Mouse (Mus musculus) ovary, postnatal 10 days (tissue): ENCODE results near the gene Nelfb.
A peak's percentile ranks its signal among the peaks of the same experiment; 100 is the strongest.
"Not testable (repeated sequence)": the region's sequence is repeated elsewhere in the genome, so short reads cannot be mapped to it uniquely, and the experiment has no call there.

ENCODE experiments used
- DNase-seq: peaks from one replicate; pipeline ENCODE4 v3.0.0; 2022; ENCODE audit warnings: low spot score

Nelfb gene

DNA sequence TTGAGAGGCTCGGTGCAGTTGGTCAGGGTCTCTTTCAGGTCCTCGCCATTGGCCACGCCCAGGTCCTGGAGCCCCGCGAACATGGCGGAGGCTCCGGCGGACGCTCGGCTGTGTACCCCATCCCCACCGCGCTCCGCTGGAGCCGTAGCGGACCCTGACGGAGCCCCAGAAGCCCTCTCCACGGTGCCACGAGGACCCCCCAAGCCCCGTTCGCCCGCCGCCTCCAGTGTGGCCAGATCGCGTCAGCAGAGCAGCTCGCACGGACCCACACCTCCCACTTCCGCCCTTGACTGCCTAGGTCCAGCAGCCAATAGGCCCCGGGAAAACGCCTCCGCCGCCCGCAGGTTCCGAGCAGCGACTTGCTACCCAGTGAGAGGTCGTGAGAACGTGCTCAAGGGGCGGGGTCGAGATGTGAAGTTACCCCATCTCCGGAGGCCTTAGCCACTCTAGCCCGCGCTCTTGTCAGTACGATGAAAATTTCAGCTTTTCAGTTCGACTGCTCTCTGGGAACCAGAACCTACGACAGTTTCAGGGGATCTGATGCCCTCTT, at the start of gene Nelfb:
TSS of gene Nelfb (minus strand) at position 369 of the 550 bp plus-strand sequence.
- peak; percentile 90 for DNase-seq

DNA sequence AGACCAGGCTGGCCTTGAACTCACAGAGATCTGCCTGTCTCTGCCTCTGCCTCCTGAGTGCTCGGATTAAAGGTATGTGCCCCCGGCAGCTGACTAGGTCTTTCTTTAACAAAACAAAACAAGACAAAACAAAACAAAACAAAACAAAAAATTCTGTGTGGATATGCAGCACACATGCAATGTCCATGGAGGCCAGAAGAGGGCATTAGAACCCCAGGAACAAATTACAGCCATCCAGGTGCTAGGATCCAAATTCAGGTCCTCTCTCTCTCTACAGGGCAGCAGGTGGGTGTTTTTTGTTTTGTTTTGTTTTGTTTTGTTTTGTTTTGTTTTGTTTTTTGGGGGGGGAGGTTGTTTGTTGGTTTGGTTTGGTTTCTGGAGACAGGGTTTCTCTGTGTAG, 47.6 kb upstream of the Nelfb start:
- DNase-seq = no peak

DNA sequence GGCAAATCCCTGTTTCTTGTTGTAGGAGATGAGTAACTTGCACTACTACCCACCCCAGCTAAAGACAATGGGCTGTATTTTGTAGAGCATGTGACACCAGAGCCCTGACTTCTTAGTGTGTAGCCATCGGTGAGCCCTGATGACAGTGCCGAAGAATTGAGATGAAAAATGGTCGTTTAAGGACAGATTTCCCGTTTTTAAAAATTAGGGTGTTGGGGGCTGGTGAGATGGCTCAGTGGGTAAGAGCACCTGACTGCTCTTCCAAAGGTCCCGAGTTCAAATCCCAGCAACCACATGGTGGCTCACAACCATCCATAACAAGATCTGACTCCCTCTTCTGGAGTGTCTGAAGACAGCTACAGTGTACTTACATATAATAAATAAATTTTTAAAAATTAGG, 46.0 kb upstream of the Nelfb start:
- DNase-seq = not testable (repeated sequence)

DNA sequence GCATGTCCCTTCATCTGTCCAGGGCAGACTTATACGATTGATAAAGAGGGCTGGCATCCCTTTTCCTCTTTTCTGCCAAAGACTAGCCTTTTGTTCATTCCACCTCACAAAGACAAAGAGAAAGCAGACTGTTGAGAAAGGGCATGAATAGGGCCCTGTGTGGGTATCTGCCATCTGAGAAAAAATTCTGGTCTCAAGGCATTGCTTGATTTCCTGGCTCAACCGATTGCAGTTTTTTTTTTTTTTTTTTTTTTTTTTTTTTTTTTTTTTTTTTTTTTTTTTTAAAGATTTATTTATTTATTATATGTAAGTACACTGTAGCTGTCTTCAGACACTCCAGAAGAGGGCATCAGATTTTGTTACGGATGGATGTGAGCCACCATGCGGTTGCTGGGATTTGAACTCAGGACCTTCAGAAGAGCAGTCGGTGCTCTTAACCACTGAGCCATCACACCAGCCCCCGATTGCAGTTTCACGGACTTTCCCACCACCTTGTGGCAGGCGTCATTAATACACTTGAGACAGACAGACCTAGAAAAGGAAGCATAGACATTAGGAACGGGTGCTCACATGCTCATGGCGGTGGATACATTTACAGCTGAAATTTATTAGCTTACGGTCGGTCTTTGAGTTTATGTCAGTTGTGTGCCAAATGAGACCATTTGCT, 45.3 kb upstream of the Nelfb start:
- DNase-seq = not testable (repeated sequence)

DNA sequence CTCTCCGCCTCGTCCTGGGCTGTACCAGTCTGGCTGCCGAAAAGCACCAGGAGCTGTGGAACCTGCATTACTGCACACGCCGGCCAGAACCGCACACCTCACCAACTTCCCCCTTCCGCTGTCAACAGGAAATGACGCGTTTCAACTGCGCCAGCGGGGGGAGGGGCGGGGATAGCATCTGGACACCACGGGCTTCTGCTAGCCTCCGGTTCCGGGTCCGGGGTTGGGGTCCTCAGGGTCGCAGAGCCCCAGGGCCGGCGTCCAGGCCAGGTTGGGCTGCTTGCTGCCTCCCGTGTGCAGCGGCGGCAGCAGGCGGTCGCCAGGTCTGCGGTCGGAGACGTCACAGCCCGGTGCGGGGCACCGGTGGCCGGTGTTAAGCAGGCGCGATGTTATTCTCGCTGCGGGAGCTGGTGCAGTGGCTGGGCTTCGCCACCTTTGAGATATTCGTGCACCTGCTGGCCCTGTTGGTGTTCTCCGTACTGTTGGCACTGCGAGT, 44.0 kb upstream of the Nelfb start, which contains the start of gene Tmem203:
TSS of gene Tmem203 (plus strand) at position 156 of the 496 bp plus-strand sequence.
- peak; percentile 70 for DNase-seq

DNA sequence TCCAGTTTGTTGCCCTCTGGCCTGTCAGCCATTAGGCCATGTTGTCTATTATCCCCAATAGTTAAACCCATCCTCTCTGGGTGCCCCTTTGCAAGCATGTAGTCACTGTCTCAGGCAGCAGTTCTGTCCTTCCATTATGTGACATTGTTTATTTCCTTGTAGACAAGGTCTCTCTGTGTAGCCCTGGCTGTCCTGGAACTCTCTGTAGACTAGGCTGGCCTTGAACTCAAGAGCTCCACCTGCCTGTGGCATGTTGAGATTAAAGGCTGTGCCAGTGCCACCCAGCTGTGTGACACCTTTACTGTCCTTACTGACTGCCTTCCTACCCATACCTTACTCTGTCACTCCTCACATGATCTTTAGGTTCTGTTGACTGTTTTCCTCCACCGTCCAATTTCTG, 41.0 kb upstream of the Nelfb start:
- no peak for DNase-seq

DNA sequence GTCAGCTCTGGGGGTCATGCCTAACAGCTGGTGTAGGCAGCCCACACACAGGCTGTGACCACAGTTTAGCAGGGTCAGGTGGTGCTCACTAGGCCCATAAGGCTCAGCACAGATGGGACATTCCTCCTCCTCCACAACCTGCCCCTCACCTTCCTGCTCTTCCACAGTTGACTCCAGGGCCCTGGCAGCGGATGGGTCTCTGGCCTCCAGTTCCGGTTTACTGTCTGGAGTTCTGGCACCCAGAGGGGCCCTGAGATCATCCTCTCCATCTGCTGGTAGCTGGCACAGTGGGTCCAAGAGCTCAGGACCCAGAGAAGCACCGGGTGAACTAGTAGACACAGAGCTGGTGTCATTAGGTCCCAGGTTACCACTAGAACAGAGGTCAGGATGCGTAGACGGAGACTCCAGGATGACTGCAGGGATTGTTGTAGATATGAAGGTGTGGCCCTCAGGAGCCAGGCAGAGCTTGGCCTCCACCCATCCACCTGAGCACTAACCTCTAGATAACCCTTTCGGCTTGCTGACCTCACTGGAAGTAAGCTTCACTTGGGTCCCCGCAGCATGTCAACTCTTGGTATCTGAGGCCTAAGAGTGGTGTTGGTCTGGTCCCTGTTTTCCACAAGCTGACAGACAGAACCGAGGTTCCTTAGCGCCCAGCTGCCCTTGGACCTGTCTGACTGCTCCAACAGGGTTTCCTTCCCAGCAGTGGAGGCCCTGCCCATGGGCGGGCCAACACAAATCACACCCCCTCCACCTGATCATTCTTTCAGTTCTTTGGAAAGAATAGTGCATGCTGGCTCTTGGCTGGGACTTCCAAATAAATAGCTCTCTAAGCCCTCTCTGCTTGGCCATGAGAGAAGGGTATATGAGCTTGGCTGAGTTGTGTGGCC, 35.1 kb upstream of the Nelfb start, which contains the start of gene AL732309.1:
TSS of gene AL732309.1 (minus strand) at position 681 of the 890 bp plus-strand sequence.
- DNase-seq = no peak

DNA sequence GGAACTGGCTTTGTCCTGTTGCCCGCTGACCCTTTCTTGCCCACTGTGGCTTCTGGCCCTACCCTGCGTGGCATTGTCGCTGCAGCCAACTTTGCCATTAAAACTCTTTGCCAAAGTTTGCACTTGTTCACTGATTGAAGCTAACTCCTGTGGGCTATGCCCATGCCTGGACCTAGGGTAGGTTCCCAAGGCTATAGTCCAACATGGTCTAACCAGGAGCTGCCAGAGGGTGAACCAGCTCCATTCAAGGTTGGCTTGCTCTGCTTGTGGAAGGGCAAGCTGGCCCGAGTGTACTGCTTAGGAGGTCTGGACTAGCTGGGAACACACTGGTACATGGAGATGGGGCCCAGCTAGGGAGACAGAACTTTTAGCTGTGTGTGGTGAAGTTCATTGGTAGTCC, 32.9 kb upstream of the Nelfb start:
- no peak for DNase-seq

DNA sequence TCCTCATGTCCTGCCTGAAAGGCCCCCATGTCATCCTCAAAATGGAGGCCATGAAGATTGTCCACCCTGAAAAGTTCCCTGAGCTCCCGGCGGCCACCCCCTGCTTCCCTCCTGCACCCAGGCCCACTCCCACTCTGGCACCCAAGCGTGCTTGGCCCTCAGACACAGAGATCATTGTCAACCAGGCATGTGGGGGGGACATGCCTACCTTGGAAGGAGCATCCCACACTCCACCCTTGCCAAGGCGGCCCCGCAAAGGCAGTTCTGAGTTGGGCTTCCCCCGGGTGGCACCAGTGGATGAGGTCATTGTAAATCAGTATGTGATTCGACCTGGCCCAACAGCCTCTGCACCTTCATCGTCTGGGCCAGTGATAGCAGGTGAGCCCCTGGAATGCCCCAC, 32.1 kb upstream of the Nelfb start:
- DNase-seq = no peak

DNA sequence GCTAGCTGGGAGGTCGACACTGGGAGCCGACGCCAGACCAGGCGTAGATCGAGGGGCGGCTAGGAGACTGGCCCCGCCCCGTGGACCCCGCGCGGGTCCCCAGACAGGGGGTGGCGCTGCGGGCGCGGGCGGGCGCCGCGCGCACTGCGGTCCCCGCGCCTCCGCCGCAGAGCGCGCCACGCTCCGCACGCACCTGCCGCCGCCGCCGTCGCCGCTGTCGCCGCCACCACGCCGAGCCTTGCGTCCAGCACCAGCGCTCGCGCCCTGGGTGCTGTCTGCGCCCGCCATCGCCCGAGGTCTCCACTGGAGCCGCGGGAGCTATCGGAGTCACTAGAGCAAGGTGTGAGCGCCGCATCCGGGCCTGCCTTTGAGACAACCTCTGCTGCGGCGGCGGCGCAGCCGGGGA, 30.8 kb upstream of the Nelfb start, which contains the start of the genes Rnf208 and Cysrt1:
TSS of gene Rnf208 (plus strand) at position 155 of the 406 bp plus-strand sequence.
TSS of gene Cysrt1 (minus strand) at position 352 of the 406 bp plus-strand sequence.
- no peak for DNase-seq

DNA sequence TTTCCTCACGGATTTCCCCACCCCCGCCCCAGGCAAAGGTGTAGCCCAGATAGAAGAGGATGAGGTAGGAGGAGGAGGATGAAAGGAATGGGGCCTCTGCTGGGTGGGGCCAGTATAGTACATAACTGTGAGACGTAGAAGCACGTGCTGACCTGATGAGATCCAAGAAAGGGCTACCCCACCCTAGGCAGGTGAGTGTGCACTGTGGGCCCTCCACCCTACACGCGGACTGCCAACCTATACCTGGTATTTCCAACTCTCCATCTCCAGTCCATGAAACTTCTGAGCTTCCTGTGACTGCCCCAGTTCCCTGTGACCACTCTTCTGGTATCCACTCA, 30.1 kb upstream of the Nelfb start:
- no peak for DNase-seq

DNA sequence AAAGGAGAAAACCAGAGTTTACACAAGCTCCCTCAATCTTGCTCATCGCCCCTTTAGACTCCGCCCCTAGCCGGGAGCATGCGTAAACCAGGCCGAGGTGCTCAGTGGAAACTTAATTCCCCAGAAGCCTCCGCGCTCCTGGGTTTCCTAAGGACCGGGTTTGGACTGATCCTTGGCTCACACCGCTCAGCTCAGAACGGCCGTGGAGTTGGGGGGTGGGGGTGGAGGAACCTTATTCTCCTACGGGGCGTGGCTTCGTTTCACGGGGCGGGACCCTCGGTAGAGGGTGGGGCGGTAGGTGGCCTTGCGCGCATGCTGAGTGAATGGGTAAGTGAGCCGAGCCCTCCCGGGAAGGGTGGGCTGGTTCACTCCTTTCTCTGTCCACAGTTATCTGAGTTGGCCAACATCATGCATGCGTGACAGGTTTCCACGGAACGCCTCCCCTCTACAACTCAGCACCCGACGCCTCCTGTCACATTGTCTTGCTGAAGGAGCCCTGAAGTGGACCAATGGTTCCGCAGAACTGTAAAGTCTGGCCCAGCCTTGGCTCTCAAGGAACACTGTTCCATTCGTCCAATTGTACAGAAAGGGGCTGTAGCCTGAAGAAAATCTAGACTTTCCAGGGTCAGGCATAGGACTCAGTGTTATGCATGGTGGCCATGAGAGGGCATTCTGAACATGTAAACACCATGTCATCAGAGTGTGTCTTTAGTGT, 29.6 kb upstream of the Nelfb start:
- DNase-seq = no peak

DNA sequence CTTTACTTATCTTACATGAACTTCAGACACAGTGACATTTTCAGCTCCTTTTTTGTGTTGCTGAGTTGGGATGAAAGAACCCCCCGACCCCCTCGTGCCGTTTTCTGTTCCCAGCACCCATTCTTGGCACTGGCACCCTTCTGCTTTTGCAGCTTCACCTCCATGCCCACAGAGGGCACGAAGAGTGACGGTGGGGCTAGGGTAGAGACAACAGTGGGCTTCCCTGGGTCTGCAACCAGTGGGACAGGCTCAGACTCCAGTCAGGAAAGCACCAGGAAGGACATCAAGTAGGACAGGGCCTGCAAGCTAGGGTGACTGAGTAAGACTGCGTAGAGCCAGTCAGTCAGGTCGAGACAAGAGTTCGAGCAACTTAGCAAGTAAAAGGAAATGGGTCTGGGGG, 29.0 kb upstream of the Nelfb start:
- no peak for DNase-seq

DNA sequence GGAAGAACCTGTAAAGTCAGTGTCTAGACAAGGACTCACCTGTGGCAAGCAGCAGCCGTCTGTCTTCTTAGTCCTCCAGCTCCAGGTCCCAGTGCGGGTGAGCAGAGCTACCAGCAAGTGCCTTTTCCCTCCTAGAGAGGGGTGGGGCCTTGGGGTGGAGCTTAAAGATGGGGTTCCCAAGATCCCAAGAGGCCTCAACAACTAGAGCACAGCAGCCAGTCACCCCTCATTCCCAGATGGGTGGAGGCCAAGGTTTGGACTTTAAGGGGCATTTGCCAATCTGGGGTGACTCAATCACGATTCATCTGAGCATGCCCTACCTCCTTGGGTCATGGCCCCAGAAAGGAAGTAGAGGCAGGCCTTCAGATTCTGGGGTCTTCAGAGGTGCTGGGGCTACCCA, 28.5 kb upstream of the Nelfb start:
- no peak for DNase-seq

DNA sequence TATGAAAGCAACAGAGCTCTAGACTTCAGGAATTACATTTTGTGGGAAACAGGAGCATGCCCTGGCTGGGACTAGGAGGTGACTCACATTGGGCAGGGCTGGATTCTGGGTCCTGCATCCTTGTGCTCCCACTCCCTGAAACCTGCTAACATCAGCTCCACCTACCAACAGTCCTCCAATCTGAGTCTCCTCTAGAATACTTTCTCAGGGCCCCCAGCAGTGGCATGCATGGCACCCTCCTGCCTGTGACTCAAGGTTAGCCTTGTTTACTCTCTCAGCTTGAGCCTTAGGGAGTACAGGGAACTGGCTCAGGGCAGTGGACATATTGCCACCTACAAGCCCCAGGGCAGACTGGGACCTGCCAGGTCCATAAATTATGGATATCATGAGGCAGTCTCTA, 26.8 kb upstream of the Nelfb start:
- DNase-seq = no peak

DNA sequence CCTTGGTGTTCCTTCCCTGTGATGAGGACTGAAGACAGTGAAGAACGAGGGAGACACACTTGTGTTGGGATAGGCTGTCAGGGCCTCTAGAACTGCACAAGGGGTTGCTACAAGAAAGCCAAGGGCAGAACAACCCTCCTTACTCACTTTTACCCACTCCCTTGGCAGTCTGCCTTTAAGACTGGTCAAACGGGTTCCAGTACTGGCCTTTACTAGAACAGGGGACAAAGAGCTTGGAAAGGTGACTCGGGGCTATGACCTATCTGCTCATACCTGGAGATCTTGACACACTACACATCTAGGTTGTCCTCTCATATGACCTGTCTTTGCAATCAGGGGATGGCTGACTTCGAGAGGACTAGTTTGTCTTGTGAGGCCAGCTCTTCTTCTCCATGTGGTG, 26.2 kb upstream of the Nelfb start:
- DNase-seq = no peak

DNA sequence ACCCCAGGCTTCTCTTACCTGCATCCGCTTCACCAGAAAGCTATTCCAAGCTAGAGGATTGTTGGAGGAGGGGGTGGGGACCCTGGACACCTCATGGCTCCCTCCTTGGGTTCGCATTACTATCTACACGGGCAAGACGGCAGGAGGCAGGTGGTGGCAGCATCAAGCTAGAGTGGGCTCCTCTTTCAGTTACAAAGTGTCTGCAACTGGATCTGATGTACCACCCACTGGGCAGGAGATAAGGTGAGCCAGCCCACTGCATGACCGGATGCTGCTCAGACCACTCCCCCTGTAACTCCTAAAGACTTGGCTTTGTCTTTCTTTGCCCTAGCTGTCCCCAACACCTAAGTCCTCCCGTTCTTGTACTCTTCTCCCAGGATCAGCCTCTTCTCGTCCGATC, 25.3 kb upstream of the Nelfb start, which contains the start of gene Rnf224:
TSS of gene Rnf224 (minus strand) at position 174 of the 400 bp plus-strand sequence.
- DNase-seq = no peak

DNA sequence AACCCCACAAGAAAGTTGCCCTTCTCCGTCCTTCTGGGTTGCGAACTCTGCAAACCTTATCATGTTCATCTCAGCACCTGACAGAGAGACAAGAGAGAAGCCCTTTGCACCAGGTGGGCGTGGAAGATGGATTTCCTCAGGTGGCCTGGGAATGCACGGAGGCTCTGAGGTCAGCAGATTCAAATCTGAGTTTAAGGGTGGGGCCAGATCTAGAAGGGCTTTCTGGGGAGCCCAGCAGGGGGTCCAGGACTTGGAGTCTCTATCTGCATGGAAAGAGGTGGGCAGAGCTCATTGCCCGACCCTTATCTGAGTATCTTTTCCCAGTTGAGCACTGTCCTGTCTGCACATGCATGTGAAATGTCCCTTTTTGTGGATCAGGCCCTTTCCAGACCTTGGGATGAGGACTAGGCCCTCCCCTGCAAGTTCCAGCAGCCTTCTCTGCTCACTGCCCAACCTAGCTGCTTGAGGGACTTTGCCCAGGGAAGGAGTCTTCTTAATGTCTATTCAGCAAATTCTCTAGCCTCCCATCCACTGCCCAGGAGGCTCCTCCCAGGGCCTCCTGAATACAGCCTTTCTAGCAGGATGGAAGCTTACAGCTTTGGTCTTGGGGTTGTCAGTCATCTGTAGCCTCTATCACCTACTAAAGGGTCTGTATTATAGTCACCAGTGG, 23.4 kb upstream of the Nelfb start:
- no peak for DNase-seq

DNA sequence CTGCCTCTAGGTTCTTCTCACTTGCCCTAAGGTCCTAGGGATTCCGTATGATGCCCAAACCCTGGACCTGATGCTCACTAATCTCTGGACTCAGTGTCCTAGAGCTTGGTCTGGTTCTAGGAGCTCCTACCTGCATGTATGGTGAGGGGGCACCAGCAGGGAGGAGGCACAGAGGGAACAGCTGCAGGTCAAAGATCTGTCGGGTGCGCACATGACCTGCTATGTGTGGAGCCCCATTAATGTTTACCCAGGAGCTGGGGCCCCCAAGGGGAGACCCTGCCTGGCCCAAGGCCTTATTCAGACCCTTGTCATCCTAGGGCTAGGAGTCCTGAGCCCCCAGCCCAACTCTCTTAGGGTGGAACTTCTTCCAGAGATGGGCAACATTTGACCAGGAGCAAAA, 22.8 kb upstream of the Nelfb start, which contains the start of gene Slc34a3:
TSS of gene Slc34a3 (minus strand) at position 315 of the 400 bp plus-strand sequence.
- DNase-seq = no peak

DNA sequence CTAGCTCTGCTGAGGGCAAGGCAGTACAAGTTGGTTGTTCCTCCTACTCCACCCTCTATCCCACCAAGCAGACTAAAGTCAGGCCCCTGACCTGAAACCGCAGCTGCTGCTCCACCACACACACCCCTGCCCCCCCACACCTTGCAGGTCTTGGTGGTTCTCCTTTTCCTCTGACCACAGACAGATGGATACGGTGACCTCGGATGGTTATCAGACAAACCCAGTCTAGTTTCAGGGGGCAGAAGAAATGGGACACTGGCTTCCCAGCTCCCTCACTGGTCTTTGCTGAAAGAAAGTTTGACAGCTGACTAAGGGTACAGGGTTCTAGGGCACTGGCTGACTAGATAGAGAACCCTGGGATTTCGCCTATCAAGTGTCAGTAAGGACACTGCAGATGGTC, 22.1 kb upstream of the Nelfb start:
- no peak for DNase-seq

DNA sequence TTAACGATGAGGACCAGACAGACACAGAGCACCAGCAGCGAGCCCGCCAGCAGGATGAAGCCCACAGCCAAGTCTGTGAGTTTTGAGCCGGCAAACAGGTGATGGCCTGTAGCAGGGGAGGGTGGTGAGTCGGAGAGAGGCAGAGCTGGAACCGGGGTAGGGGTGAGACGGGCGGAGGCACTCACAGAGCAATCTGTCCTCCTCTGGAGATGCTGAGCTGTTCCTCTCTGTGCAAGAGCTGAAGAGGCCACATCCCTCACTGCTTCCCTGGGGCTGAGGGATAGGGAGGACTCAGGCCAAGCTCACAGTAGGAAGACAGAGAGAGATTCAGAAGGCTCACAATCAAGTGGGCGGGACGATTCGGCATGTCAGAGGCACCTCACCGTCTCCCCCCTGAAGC, 19.7 kb upstream of the Nelfb start:
- no peak for DNase-seq
